Mouse (Mus musculus) right cerebral cortex, postnatal 10 days (tissue): ENCODE results near the gene Arhgap15.

Source experiments
- DNase-seq, 2 experiments: peaks; one replicate each; pipeline ENCODE4 v3.0.0; 2021; ENCODE audit warnings: low spot score in 2 of 2

The Arhgap15 gene

GRCm38 (mm10) chr2:43923863-43924340 is 175.3 kb downstream of the Arhgap15 start:
- DNase-seq: no peak

GRCm38 (mm10) chr2:43931687-43932086 is 183.1 kb downstream of the Arhgap15 start:
- no peak for DNase-seq

GRCm38 (mm10) chr2:43939196-43939595 is 190.6 kb downstream of the Arhgap15 start:
- no peak for DNase-seq

- DNase-seq: no peak
Measured at GRCm38 (mm10) chr2:43945679-43946078, 197.1 kb downstream of the Arhgap15 start.

- DNase-seq: no peak
Measured at GRCm38 (mm10) chr2:43949775-43950492, 201.3 kb downstream of the Arhgap15 start.

GRCm38 (mm10) chr2:43950741-43951140 is 202.1 kb downstream of the Arhgap15 start:
- no peak for DNase-seq

GRCm38 (mm10) chr2:43959189-43959588 is 210.6 kb downstream of the Arhgap15 start:
- DNase-seq: no peak

- DNase-seq: no peak
Measured at GRCm38 (mm10) chr2:43962466-43962865, 213.8 kb downstream of the Arhgap15 start.

- no peak for DNase-seq
Measured at GRCm38 (mm10) chr2:43968581-43968980, 220.0 kb downstream of the Arhgap15 start.

GRCm38 (mm10) chr2:43977732-43978131 is 229.1 kb downstream of the Arhgap15 start:
- peak in 1 of 2 experiments; percentile 29 for DNase-seq

GRCm38 (mm10) chr2:43978177-43979013 is 229.8 kb downstream of the Arhgap15 start:
- peak; percentile 48 to 61 for DNase-seq

GRCm38 (mm10) chr2:43986066-43986465 is 237.4 kb downstream of the Arhgap15 start:
- peak in 1 of 2 experiments; percentile 24 for DNase-seq

GRCm38 (mm10) chr2:43987919-43988318 is 239.3 kb downstream of the Arhgap15 start:
- no peak for DNase-seq

- peak; percentile 87 to 91 for DNase-seq
Measured at GRCm38 (mm10) chr2:43989850-43990249, 241.2 kb downstream of the Arhgap15 start.

- DNase-seq: no peak
Measured at GRCm38 (mm10) chr2:43992510-43992909, 243.9 kb downstream of the Arhgap15 start.

- no peak for DNase-seq
Measured at GRCm38 (mm10) chr2:44002454-44002853, 253.8 kb downstream of the Arhgap15 start.

- no peak for DNase-seq
Measured at GRCm38 (mm10) chr2:44010249-44010648, 261.6 kb downstream of the Arhgap15 start.

- DNase-seq: no peak
Measured at GRCm38 (mm10) chr2:44013388-44013787, 264.8 kb downstream of the Arhgap15 start.

- no peak for DNase-seq
Measured at GRCm38 (mm10) chr2:44016720-44017119, 268.1 kb downstream of the Arhgap15 start.

- no peak for DNase-seq
Measured at GRCm38 (mm10) chr2:44017405-44018026, 268.9 kb downstream of the Arhgap15 start.

- DNase-seq: no peak
Measured at GRCm38 (mm10) chr2:44018033-44018432, 269.4 kb downstream of the Arhgap15 start.

- no peak for DNase-seq
Measured at GRCm38 (mm10) chr2:44024704-44025103, 276.1 kb downstream of the Arhgap15 start.
